Mouse (Mus musculus) spleen, adult 2 months (tissue): ENCODE data around the gene Tenm2.

Source experiments
- CTCF ChIP-seq: fragments of 200-500 bp; IDR thresholded peaks from 2 replicates; pipeline ENCODE4 v1.5.1; 2011; ENCODE audit warnings: mild to moderate bottlenecking, inconsistent platforms; ENCODE audit not compliant: insufficient read depth, insufficient read length, insufficient replicate concordance; ENCODE audit errors: extremely low read depth
- POLR2A ChIP-seq: fragments of 200-500 bp; IDR thresholded peaks from 2 replicates; pipeline ENCODE4 v1.6.1; 2011; ENCODE audit warnings: low read depth, low read length, inconsistent platforms

DNA sequence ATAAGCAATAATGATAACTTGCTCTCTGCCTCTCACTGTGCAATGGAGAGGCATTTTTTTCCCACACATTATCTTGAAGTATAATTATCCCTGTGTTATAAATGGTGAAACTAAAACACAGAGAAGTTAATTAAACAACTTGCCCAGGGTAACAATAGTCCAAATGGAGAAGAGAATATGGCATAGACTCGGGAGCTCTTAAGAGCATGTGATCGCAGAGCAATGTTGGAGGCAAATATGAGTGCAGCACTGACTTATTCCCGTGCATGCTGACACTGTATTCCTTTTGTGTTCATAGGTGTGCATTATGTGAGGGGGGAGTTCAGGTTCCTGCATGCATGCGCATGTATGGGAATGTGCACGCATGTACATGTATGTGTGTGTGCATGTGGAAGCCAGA is 870.7 kb downstream of the Tenm2 start:
- TF ChIP-seq POLR2A, result no peak
- no peak for TF ChIP-seq CTCF
